Mouse (Mus musculus) midbrain, embryonic 16.5 days (tissue): Measurements from ENCODE around the gene Eya3. TPM values are rescaled to one million over a fixed set of nuclear protein-coding genes. Genes with fewer than 3 reads are reported as not detected.
"Not testable (repeated sequence)": the region's sequence is repeated elsewhere in the genome, so short reads cannot be mapped to it uniquely, and the experiment has no call there.

Source experiments
- ATAC-seq: fragments of 200-750 bp; cut with Nextera tagmentation; 2 replicates; pipeline ENCODE4 v1.8.0; 2017; ENCODE audit warnings: moderate TSS enrichment
- H3K27ac ChIP-seq: fragments of 300-500 bp; sonication (generic); 2 replicates; pipeline ENCODE4 v1.5.1; 2014; ENCODE audit warnings: mild to moderate bottlenecking, low read length, mixed read lengths
- H3K27me3 ChIP-seq: fragments of 300-500 bp; sonication (generic); 2 replicates; pipeline ENCODE4 v1.6.1; 2014; ENCODE audit warnings: low read depth, low read length, mixed read lengths; ENCODE audit not compliant: control insufficient read depth, insufficient read depth
- H3K36me3 ChIP-seq: fragments of 300-500 bp; sonication (generic); 2 replicates; pipeline ENCODE4 v1.6.1; 2014; ENCODE audit warnings: mild to moderate bottlenecking, low read length, moderate library complexity, mixed read lengths; ENCODE audit not compliant: control insufficient read depth, insufficient read depth
- H3K4me1 ChIP-seq: fragments of 300-500 bp; sonication (generic); 2 replicates; pipeline ENCODE4 v1.6.1; 2014; ENCODE audit warnings: mild to moderate bottlenecking, low read length, mixed read lengths; ENCODE audit not compliant: control insufficient read depth, insufficient read depth
- H3K4me2 ChIP-seq: fragments of 300-500 bp; sonication (generic); 2 replicates; pipeline ENCODE4 v1.6.1; 2014; ENCODE audit warnings: mild to moderate bottlenecking, low read length, mixed read lengths
- H3K4me3 ChIP-seq: fragments of 300-500 bp; sonication (generic); 2 replicates; pipeline ENCODE4 v1.5.1; 2014; ENCODE audit warnings: low read depth, mild to moderate bottlenecking, low read length, moderate library complexity, mixed read lengths
- H3K9ac ChIP-seq: fragments of 300-500 bp; sonication (generic); 2 replicates; pipeline ENCODE4 v1.6.1; 2014; ENCODE audit warnings: low read depth, low read length, mixed read lengths
- H3K9me3 ChIP-seq: fragments of 300-500 bp; sonication (generic); replicated peaks from 2 replicates; pipeline ENCODE4 v1.6.1; 2014; ENCODE audit warnings: mild to moderate bottlenecking, low read length, mixed read lengths; ENCODE audit not compliant: control insufficient read depth, poor library complexity, severe bottlenecking
- WGBS: fragments of 180-500 bp; shearing (Covaris S2); extraction: QIAGEN DNeasy Blood & Tissue Kit; methylation state at CpG from one replicate; pipeline ENCODE4 v1.1.7; 2014; 5-methylcytosine and 5-hydroxymethylcytosine counted together
- polyA plus RNA-seq: library from polyadenylated mRNA; unstranded; fragments of >200 nt; fragmentation: Nextera tagmentation; extraction: Ambion mirVana; gene quantifications from 2 replicates; pipeline ENCODE4 v1.2.1, GENCODE M21; 2015

Gene Eya3
- polyA plus RNA-seq, 1 experiment from 2014 or later = 11.2 TPM

- no peaks in the 10 kb centered on the region for H3K27me3 ChIP-seq
- H3K27ac ChIP-seq = no peak overlapping the region
- no peak for ATAC-seq
- H3K36me3 ChIP-seq = peaks cover 3% of the 10 kb centered on the region; the same call in 1 of the 2 replicates
- H3K9me3 ChIP-seq = no peaks in the 10 kb centered on the region
- H3K9ac ChIP-seq = no peak overlapping the region
- no peak overlapping the region for H3K4me3 ChIP-seq
- 90% methylated on average over 8 of the region's 8 CpGs for WGBS
- no peak overlapping the region for H3K4me2 ChIP-seq
- H3K4me1 ChIP-seq = peaks cover 3% of the 10 kb centered on the region
Measured at GRCm38 (mm10) chr4:132728233-132728632, 89.4 kb downstream of the Eya3 start.

- no peak for ATAC-seq
- peak overlapping the region; percentile 57 for H3K9ac ChIP-seq
- no peak overlapping the region for H3K27ac ChIP-seq
- H3K27me3 ChIP-seq = no peaks in the 10 kb centered on the region
- peak overlapping the region; percentile 75 for H3K4me2 ChIP-seq
- H3K4me1 ChIP-seq = peaks cover 3% of the 10 kb centered on the region
- H3K9me3 ChIP-seq = no peaks in the 10 kb centered on the region
- no peaks in the 10 kb centered on the region for H3K36me3 ChIP-seq
- 50% methylated on average over 12 of the region's 12 CpGs for WGBS
- peak overlapping the region; percentile 55 for H3K4me3 ChIP-seq
Measured at GRCm38 (mm10) chr4:132731616-132732015, 92.8 kb downstream of the Eya3 start.

DNA sequence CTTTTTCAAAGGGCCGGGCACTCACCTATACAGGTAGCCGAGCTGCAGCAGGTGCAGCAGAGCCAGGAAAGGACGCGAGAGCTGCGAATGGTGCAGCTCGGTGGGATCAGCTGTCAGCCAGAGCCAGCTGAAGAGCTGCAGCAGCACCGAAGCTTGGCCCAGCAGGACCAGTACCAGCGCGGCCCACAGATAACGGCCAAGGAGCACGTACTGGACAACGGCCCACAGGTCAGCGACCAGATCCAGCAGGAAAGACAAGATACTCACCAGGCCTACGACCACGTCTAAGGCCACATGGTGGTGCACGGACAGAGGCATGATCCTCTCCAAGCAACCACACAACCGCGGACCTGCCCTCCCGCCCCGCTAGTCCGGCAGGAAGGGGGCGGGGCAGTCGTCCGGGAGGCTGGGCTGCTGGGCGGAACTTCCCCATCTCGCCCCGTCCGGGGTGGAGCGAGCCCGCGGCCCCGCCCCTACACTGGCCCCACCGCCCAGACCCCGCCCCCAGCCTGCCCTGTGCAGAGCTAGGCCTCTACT, 93.4 kb downstream of the Eya3 start, which contains the start of gene Xkr8:
Xkr8 (minus strand) TSS at position 399 of the 537 bp plus-strand sequence.
- Histone ChIP-seq H3K4me3 (peak within 1 kb of the TSS; percentile 55), H3K4me2 (peak within 1 kb of the TSS; percentile 75), H3K4me1 (peaks cover 3% of the 10 kb centered on the region), H3K36me3 (no peaks in the 10 kb centered on the region), H3K9ac (peak within 1 kb of the TSS; percentile 57), H3K27ac (0 out of 2 replicates have a peak within 1 kb of the TSS, but pooled peaks have one; percentile 23), H3K27me3 (no peaks in the 10 kb centered on the region), H3K9me3 (no peaks in the 10 kb centered on the region)
- WGBS = 3% methylated on average over 33 of the region's 34 CpGs
- peak; percentile 95 for ATAC-seq

DNA sequence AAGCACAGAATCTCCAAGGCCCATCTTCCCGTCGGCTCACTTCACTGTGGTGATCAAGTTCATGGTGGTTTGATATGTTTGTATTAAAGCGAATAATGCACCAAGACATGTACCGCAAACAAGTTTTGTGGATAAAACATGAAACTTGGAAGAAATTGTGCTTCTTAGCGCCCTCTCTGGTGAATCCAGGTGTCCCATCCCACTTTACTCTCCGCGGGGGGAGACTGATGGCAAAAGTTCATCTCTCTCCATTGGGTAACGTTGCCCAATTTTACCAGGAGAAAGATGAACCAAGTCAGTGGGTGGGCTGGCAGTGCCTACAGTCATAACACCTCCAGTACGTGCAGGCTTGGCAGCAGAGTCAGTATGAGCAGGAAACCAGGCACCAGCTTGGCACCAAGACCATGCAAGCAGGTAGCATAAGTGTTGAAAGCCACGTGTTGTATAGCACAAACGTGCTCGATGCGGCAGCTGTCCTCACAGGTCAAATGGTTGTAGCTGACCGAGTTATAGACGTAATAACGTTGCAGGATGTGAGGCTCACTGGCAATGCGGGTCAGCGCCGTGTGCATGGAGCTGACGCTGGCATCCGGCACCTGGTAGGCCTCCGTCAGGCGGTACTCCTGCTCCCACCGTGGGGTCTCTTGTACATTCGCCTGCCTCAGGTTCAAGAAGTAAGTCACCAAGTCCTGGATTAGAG, 94.4 kb downstream of the Eya3 start:
- WGBS = 92% methylated on average over 25 of the region's 25 CpGs
- no peak overlapping the region for H3K4me3 ChIP-seq
- H3K27ac ChIP-seq = no peak overlapping the region
- no peak overlapping the region for H3K4me2 ChIP-seq
- H3K9ac ChIP-seq = no peak overlapping the region
- peaks cover 3% of the 10 kb centered on the region for H3K4me1 ChIP-seq
- no peaks in the 10 kb centered on the region for H3K27me3 ChIP-seq
- ATAC-seq = no peak
- H3K9me3 ChIP-seq = no peaks in the 10 kb centered on the region
- no peaks in the 10 kb centered on the region for H3K36me3 ChIP-seq

DNA sequence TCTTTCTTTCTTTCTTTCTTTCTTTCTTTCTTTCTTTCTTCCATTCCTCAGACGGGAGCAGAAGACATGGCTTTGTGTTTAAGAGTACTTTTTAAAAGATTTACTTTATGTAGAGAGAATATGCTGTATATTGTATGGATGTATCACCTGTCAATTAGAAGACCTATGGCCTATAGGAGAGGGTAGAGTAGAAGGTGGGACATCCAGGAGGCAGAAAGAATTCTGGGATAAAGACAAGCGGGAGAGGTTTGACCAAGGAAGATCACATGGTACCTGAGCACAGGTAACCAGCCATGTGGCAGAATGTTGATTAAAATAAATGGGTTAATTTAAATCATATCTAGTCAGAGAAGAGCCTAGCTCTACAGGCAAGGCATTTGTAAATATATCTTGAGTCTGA, 96.0 kb downstream of the Eya3 start:
- no peaks in the 10 kb centered on the region for H3K36me3 ChIP-seq
- H3K9ac ChIP-seq = no peak overlapping the region
- H3K27ac ChIP-seq = no peak overlapping the region
- no peak overlapping the region for H3K4me2 ChIP-seq
- no peaks in the 10 kb centered on the region for H3K9me3 ChIP-seq
- H3K27me3 ChIP-seq = no peaks in the 10 kb centered on the region
- no peak overlapping the region for H3K4me3 ChIP-seq
- 98% methylated on average over 2 of the region's 2 CpGs for WGBS
- no peak for ATAC-seq
- H3K4me1 ChIP-seq = peaks cover 3% of the 10 kb centered on the region

DNA sequence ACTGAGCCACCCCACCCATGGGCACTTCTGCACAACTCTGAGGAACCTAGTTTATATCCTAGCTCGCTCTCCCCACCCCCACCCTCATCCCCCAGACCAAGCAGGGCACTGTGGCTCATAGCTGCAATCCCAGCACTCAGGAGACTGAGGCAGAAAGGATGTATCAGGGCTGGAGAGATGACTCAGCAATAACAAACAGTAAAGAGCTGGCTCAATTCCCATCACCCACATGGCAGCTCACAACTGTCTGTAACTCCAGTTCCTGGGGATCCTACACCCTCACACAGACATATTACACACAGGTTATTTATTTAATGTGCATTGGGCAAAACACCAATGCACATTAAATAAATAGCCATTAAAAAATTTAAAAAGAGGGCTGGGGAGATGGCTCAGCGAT, 96.6 kb downstream of the Eya3 start:
- H3K4me2 ChIP-seq = no peak overlapping the region
- H3K4me3 ChIP-seq = no peak overlapping the region
- no peak overlapping the region for H3K9ac ChIP-seq
- no peaks in the 10 kb centered on the region for H3K27me3 ChIP-seq
- 73% methylated on average over 2 of the region's 2 CpGs for WGBS
- peaks cover 3% of the 10 kb centered on the region for H3K4me1 ChIP-seq
- H3K9me3 ChIP-seq = no peaks in the 10 kb centered on the region
- H3K27ac ChIP-seq = no peak overlapping the region
- H3K36me3 ChIP-seq = no peaks in the 10 kb centered on the region
- no peak for ATAC-seq

DNA sequence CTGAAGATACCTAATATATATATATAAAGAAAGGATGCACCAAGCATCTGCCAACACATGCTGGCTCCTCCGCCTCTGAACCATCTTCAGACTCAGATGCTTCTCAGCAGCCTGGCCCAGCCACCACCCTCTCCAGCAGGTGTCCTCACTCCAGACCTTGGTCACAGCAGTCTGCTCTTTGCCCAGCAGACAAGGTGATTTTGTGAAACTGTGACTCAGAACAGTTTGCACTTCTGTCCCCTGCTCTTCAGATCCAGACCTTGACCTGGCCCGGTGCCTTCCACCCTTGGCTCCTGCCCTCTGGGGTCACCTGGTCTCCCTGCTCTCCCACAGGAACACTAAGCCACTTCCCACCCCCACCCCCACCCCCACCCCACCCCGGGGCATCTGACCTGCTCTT, 97.1 kb downstream of the Eya3 start:
- ATAC-seq = no peak
- Histone ChIP-seq H3K27ac (no peak overlapping the region), H3K27me3 (no peaks in the 10 kb centered on the region), H3K4me2 (no peak overlapping the region), H3K36me3 (no peaks in the 10 kb centered on the region), H3K9me3 (no peaks in the 10 kb centered on the region), H3K4me1 (peaks cover 3% of the 10 kb centered on the region), H3K9ac (no peak overlapping the region), H3K4me3 (no peak overlapping the region)
- WGBS = 77% methylated on average over 3 of the region's 3 CpGs

GRCm38 (mm10) chr4:132737154-132737553, 98.4 kb downstream of the Eya3 start:
- H3K4me1 ChIP-seq, ATAC-seq, H3K27me3 ChIP-seq, H3K4me2 ChIP-seq, H3K9me3 ChIP-seq, H3K9ac ChIP-seq, H3K4me3 ChIP-seq, H3K36me3 ChIP-seq, H3K27ac ChIP-seq: not testable (repeated sequence)
- WGBS = 95% methylated on average over 9 of the region's 9 CpGs

GRCm38 (mm10) chr4:132741491-132741890, 102.7 kb downstream of the Eya3 start:
- no peaks in the 10 kb centered on the region for H3K9me3 ChIP-seq
- no peak overlapping the region for H3K9ac ChIP-seq
- H3K4me1 ChIP-seq = 0 out of 2 replicates have a peak, but pooled peaks cover 3% of the 10 kb centered on the region
- no peak overlapping the region for H3K27ac ChIP-seq
- H3K27me3 ChIP-seq = no peaks in the 10 kb centered on the region
- WGBS = 96% methylated on average over 7 of the region's 7 CpGs
- no peak overlapping the region for H3K4me2 ChIP-seq
- no peaks in the 10 kb centered on the region for H3K36me3 ChIP-seq
- H3K4me3 ChIP-seq = no peak overlapping the region
- ATAC-seq = no peak
